Mouse (Mus musculus) heart, postnatal 0 days (tissue): Measurements from ENCODE around the gene Gpatch8. TPM values are rescaled to one million over a fixed set of nuclear protein-coding genes. Genes with fewer than 3 reads are reported as not detected.
"Not testable (repeated sequence)": the region's sequence is repeated elsewhere in the genome, so short reads cannot be mapped to it uniquely, and the experiment has no call there.

ENCODE experiments used
- ATAC-seq: fragments of 200-750 bp; cut with Nextera tagmentation; 2 replicates; pipeline ENCODE4 v1.8.0; 2017; ENCODE audit warnings: low read depth, moderate number of reproducible peaks, moderate library complexity; ENCODE audit not compliant: insufficient read depth
- DNase-seq: peaks from one replicate; pipeline ENCODE4 v3.0.0-alpha.2; 2016; ENCODE audit warnings: low spot score
- H3K27ac ChIP-seq: fragments of 300-500 bp; sonication (generic); 2 replicates; pipeline ENCODE4 v1.5.1; 2014; ENCODE audit warnings: low read depth, mild to moderate bottlenecking
- H3K27me3 ChIP-seq: fragments of 300-500 bp; sonication (generic); 2 replicates; pipeline ENCODE4 v1.6.1; 2014; ENCODE audit warnings: low read length, mixed read lengths; ENCODE audit not compliant: control insufficient read depth, insufficient read depth
- H3K36me3 ChIP-seq: fragments of 300-500 bp; sonication (generic); replicated peaks from 2 replicates; pipeline ENCODE4 v1.6.1; 2014; ENCODE audit warnings: low read length, mixed read lengths; ENCODE audit not compliant: control insufficient read depth, insufficient read depth
- H3K4me1 ChIP-seq: fragments of 300-500 bp; sonication (generic); 2 replicates; pipeline ENCODE4 v1.6.1; 2014; ENCODE audit warnings: antibody characterized with exemption; ENCODE audit not compliant: control insufficient read depth, insufficient read depth
- H3K4me2 ChIP-seq: fragments of 300-500 bp; sonication (generic); 2 replicates; pipeline ENCODE4 v1.6.1; 2014; ENCODE audit warnings: low read depth, mild to moderate bottlenecking, low read length, moderate library complexity
- H3K4me3 ChIP-seq: fragments of 300-500 bp; sonication (generic); 2 replicates; pipeline ENCODE4 v1.5.1; 2014; ENCODE audit warnings: low read depth, low read length
- H3K9ac ChIP-seq: fragments of 300-500 bp; sonication (generic); replicated peaks from 2 replicates; pipeline ENCODE4 v1.6.1; 2014; ENCODE audit warnings: low read depth, low read length, mixed read lengths
- H3K9me3 ChIP-seq: fragments of 300-500 bp; sonication (generic); replicated peaks from 2 replicates; pipeline ENCODE4 v1.6.1; 2016; ENCODE audit warnings: low read length; ENCODE audit not compliant: control insufficient read depth
- CTCF ChIP-seq: IDR thresholded peaks from 2 replicates; pipeline ENCODE4 v1.5.1; 2016; ENCODE audit warnings: antibody characterized with exemption, control low read depth, low read depth
- EP300 ChIP-seq: IDR thresholded peaks from 2 replicates; pipeline ENCODE4 v1.6.1; 2016; ENCODE audit warnings: antibody characterized with exemption, low read depth
- WGBS: fragments of 180-500 bp; shearing (Covaris S2); extraction: QIAGEN DNeasy Blood & Tissue Kit; methylation state at CpG from one replicate; pipeline ENCODE4 v1.1.7; 2014; 5-methylcytosine and 5-hydroxymethylcytosine counted together
- polyA plus RNA-seq: library from polyadenylated mRNA; unstranded; fragments of >200 nt; fragmentation: Nextera tagmentation; extraction: Ambion mirVana; gene quantifications from 2 replicates; pipeline ENCODE4 v1.2.1, GENCODE M21; 2015
- total RNA-seq: library from RNA; depleted of rRNA; stranded (reverse); fragments of >200 nt; gene quantifications from 2 replicates; pipeline ENCODE4 v1.2.3, GENCODE M21; 2014; ENCODE audit warnings: low replicate concordance

Gene Gpatch8
- total and polyA plus RNA-seq, 2 experiments from 2014 or later, result 25.8 to 40.8 TPM

DNA sequence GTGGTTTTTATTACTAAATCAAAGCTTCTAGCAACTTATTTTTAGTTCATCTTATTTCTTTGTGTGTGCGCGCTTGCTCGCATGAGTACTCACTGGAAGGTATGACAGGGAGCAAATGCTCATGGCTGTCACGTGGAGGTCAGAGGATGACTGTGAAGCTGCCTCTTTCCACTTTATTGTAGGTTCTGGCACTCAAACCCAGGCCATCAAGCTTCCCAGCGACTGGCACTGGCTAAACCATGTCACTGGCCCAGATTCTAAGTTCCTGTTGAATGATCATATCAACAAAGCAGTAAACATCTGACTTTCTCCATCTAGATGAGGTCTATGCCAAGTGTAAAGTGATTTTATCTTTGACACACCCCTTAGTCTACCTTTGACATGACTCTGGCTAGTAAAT lies 14.7 kb downstream of the Gpatch8 start:
- H3K4me3 ChIP-seq, result no peak overlapping the region
- no peaks in the 10 kb centered on the region for H3K4me1 ChIP-seq
- DNase-seq (no peak), ATAC-seq (no peak)
- TF ChIP-seq EP300 (no peak), CTCF (no peak)
- no peak overlapping the region for H3K4me2 ChIP-seq
- H3K9me3 ChIP-seq, result no peaks in the 10 kb centered on the region
- 84% methylated on average over 5 of the region's 5 CpGs for WGBS
- no peaks in the 10 kb centered on the region for H3K27me3 ChIP-seq
- no peak overlapping the region for H3K9ac ChIP-seq
- peaks cover 10% of the 10 kb centered on the region; the same call in 1 of the 2 replicates for H3K36me3 ChIP-seq
- no peak overlapping the region for H3K27ac ChIP-seq

DNA sequence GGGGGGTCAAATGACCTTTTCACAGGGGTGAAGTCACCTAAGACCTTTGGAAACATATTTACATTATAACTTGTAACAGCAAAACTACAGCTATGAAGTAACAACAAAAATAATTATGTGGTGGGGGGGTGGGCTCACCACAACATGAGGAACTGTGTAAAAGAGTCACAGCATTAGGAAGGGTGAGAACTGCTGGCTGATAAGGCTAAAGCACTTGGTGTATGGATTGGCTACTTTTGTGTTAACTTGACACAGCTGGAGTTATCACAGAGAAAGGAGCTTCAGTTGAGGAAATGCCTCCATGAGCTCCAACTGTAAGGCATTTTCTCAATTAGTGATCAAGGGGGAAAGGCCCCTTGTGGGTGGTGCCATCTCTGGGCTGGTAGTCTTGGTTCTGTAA lies 15.9 kb downstream of the Gpatch8 start:
- H3K4me3 ChIP-seq, H3K27ac ChIP-seq, H3K9ac ChIP-seq, ATAC-seq, H3K4me1 ChIP-seq, DNase-seq, H3K4me2 ChIP-seq, H3K27me3 ChIP-seq, H3K9me3 ChIP-seq: not testable (repeated sequence)
- H3K36me3 ChIP-seq, result peaks cover 13% of the 10 kb centered on the region; the same call in 1 of the 2 replicates

DNA sequence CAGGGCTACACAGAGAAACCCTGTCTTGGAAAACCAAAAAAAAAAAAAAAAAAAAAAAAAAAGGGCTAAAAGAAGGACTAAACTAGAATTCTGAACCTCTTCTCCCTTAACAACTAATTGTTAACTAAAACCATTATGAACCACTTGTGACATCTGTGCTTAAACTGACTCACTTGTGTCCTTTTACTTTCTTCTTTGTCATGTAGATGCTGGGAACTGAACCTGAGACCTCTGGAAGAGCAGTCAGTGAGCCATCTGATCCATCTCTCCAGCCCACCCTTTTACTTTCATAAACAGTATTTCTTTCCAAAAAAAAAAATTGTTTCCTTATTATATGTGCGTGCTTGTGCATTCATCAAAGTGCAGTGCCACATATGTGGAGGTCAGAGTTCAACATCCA lies 16.5 kb downstream of the Gpatch8 start:
- Histone ChIP-seq H3K27me3 (no peaks in the 10 kb centered on the region), H3K4me2 (no peak overlapping the region), H3K27ac (no peak overlapping the region), H3K9me3 (no peaks in the 10 kb centered on the region), H3K9ac (no peak overlapping the region), H3K4me1 (no peaks in the 10 kb centered on the region), H3K4me3 (no peak overlapping the region), H3K36me3 (peaks cover 13% of the 10 kb centered on the region; the same call in 1 of the 2 replicates)
- ATAC-seq (no peak), DNase-seq (no peak)
- no peak for TF ChIP-seq EP300
- TF ChIP-seq CTCF, result no peak
- WGBS, result 88% methylated on average over 1 of the region's 1 CpGs

DNA sequence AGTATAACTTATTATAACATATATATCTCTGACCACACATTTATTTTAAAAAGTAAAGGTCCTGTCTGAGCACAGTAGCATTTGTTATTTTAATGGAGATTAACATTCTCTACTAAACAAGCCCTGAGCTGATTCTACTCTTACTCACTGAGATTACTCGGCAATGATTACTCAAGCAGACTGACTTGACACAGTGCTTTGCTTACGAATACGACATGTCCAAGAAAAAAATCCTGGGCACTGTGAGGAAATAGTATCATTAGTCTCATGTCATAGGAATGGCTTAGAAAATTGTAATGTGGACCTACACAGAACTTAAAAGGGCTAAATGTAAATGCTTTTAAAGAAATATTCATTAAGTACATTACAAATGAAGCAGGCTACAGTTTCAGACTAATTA lies 20.0 kb downstream of the Gpatch8 start:
- Histone ChIP-seq H3K4me3 (no peak overlapping the region), H3K27ac (no peak overlapping the region), H3K27me3 (no peaks in the 10 kb centered on the region), H3K9me3 (no peaks in the 10 kb centered on the region), H3K4me1 (no peaks in the 10 kb centered on the region), H3K4me2 (no peak overlapping the region), H3K36me3 (peaks cover 13% of the 10 kb centered on the region; the same call in 1 of the 2 replicates), H3K9ac (no peak overlapping the region)
- DNase-seq, result no peak
- 68% methylated on average over 3 of the region's 3 CpGs for WGBS
- ATAC-seq, result no peak
- TF ChIP-seq CTCF (no peak), EP300 (no peak)

DNA sequence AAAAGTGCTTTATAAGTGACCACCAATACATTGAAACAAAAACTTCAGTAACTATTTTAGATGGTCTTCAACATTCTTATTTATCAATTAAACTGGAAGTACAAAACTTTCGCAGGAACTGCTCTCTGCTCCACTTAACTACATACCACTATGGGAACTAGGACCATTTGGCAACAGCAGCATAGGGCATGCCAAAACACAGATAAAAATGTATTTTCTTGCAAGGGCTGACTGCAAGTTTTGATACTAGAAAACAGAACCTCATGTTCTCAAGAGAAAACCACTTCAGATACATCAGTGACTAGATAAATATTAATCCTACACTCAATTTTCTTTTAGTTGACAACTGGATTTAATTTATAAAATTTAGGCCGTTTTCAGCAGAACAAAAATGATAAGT lies 22.1 kb downstream of the Gpatch8 start:
- TF ChIP-seq EP300 (no peak), CTCF (no peak)
- Histone ChIP-seq H3K27ac (no peak overlapping the region), H3K36me3 (peaks cover 13% of the 10 kb centered on the region; the same call in 1 of the 2 replicates), H3K4me3 (no peak overlapping the region), H3K27me3 (no peaks in the 10 kb centered on the region), H3K9me3 (no peaks in the 10 kb centered on the region), H3K4me2 (no peak overlapping the region), H3K9ac (no peak overlapping the region), H3K4me1 (no peaks in the 10 kb centered on the region)
- DNase-seq, result no peak
- 62% methylated on average over 2 of the region's 2 CpGs for WGBS
- no peak for ATAC-seq

DNA sequence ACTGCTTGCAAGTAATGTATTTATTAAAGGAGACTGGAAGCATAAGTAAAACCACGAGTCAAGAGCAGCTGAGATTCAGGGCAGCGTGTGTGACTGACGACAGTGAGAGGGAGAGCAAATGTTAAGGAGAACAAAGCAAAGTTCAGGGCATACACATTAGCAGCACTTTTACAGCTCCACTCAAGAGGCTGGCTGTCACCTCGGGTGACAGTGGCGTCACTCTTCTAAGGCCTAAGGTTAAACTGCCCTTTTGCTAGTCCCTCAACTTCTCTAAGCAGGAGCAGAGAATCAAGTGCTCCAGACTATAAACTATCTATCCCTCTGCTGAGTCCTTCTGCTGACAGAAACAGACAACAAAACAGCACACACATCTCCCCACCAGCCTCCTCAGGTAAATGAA lies 24.8 kb downstream of the Gpatch8 start:
- no peaks in the 10 kb centered on the region for H3K9me3 ChIP-seq
- ATAC-seq (no peak), DNase-seq (no peak)
- TF ChIP-seq CTCF (no peak), EP300 (no peak)
- H3K27me3 ChIP-seq, result no peaks in the 10 kb centered on the region
- WGBS, result 25% methylated on average over 5 of the region's 5 CpGs
- H3K36me3 ChIP-seq, result peaks cover 9% of the 10 kb centered on the region; the same call in 1 of the 2 replicates
- no peak overlapping the region for H3K9ac ChIP-seq
- no peak overlapping the region for H3K4me3 ChIP-seq
- peak overlapping the region; percentile 25 for H3K27ac ChIP-seq
- no peak overlapping the region for H3K4me2 ChIP-seq
- H3K4me1 ChIP-seq, result no peaks in the 10 kb centered on the region
